Mouse (Mus musculus) C2C12 (cell line): ENCODE results near the gene Ccdc170.

Source experiments
- CEBPB ChIP-seq: IDR thresholded peaks from one replicate; pipeline ENCODE4 v1.6.1; 2011; ENCODE audit warnings: low read depth, mild to moderate bottlenecking, control low read depth, moderate library complexity
- CTCF ChIP-seq: IDR thresholded peaks from one replicate; pipeline ENCODE4 v1.5.1; 2011; ENCODE audit not compliant: control insufficient read depth, insufficient read depth, insufficient read length
- FOSL1 ChIP-seq: IDR thresholded peaks from one replicate; pipeline ENCODE4 v1.8.0; 2011; ENCODE audit warnings: mild to moderate bottlenecking, low read length; ENCODE audit not compliant: poor library complexity, insufficient read depth, severe bottlenecking
- MAX ChIP-seq: IDR thresholded peaks from one replicate; pipeline ENCODE4 v1.6.1; 2011; ENCODE audit warnings: mild to moderate bottlenecking, control low read depth
- MYOG ChIP-seq: IDR thresholded peaks from one replicate; pipeline ENCODE4 v1.6.1; 2011; ENCODE audit not compliant: control insufficient read depth, insufficient read length; ENCODE audit errors: extremely low read depth
- USF1 ChIP-seq: IDR thresholded peaks from one replicate; pipeline ENCODE4 v1.6.1; 2011; ENCODE audit warnings: low read depth, mild to moderate bottlenecking, control low read depth, moderate library complexity

GRCm38 (mm10) chr10:4517614-4518013 lies 35.3 kb downstream of the Ccdc170 start:
- no peak for TF ChIP-seq CTCF
- no peak for TF ChIP-seq MAX
- TF ChIP-seq MYOG, result no peak
- TF ChIP-seq USF1, result no peak
- TF ChIP-seq FOSL1, result no peak
- TF ChIP-seq CEBPB, result no peak
